Mouse (Mus musculus) E14TG2a.4 (cell line): ENCODE results near the gene Gm20388.

ENCODE experiments used
- CTCF ChIP-seq: conservative IDR thresholded peaks from 2 replicates; pipeline ENCODE4 v1.5.1; 2014; ENCODE audit warnings: low read length
- NANOG ChIP-seq: IDR thresholded peaks from 2 replicates; pipeline ENCODE4 v1.6.1; 2014; ENCODE audit warnings: borderline replicate concordance, low read length, mixed read lengths
- POU5F1 ChIP-seq: IDR thresholded peaks from 2 replicates; pipeline ENCODE4 v1.6.1; 2014; ENCODE audit warnings: low read length, borderline replicate concordance

- no peak for TF ChIP-seq CTCF
- no peak for TF ChIP-seq POU5F1
- TF ChIP-seq NANOG = no peak
Measured at GRCm38 (mm10) chr8:124070363-124071324, 4160.0 kb downstream of the Gm20388 start.
